Mouse (Mus musculus) kidney, postnatal 25 days (tissue): ENCODE results near the gene Psmg3.

Experiments used
- DNase-seq, 2 experiments: peaks; one replicate each; pipeline ENCODE4 v3.0.0; 2021; ENCODE audit warnings: mixed read lengths in 2 of 2

Gene Psmg3

GRCm38 (mm10) chr5:139793338-139794089 is 33.2 kb downstream of the Psmg3 start:
- DNase-seq: peak; percentile 75 to 83

GRCm38 (mm10) chr5:139792966-139793337 is 33.7 kb downstream of the Psmg3 start:
- DNase-seq: peak; percentile 49 to 60

- no peak for DNase-seq
Measured at GRCm38 (mm10) chr5:139792159-139792775, 34.4 kb downstream of the Psmg3 start.

GRCm38 (mm10) chr5:139791227-139792158 is 35.2 kb downstream of the Psmg3 start, which contains the start of gene Mafk:
Gene Mafk, plus strand, starts transcription at chr5:139791513.
- peak; percentile 98 for DNase-seq

- no peak for DNase-seq
Measured at GRCm38 (mm10) chr5:139789466-139789865, 37.2 kb downstream of the Psmg3 start.

GRCm38 (mm10) chr5:139781406-139781805 is 45.3 kb downstream of the Psmg3 start:
- peak in 1 of 2 experiments; percentile 43 for DNase-seq

GRCm38 (mm10) chr5:139776966-139777365 is 49.7 kb downstream of the Psmg3 start:
- DNase-seq: no peak

- DNase-seq: peak; percentile 96 to 99
Measured at GRCm38 (mm10) chr5:139775216-139775926, 51.3 kb downstream of the Psmg3 start, which contains the start of gene Ints1. Gene Ints1, minus strand, starts transcription at chr5:139775674.
